Mouse (Mus musculus) embryo, embryonic 11 days (tissue): Measurements from ENCODE around the gene Clcn6.
A peak's percentile ranks its signal among the peaks of the same experiment; 100 is the strongest.

Source experiments
- DNase-seq: peaks from one replicate; pipeline ENCODE4 v3.0.0-alpha.2; 2015

Clcn6 gene

DNA sequence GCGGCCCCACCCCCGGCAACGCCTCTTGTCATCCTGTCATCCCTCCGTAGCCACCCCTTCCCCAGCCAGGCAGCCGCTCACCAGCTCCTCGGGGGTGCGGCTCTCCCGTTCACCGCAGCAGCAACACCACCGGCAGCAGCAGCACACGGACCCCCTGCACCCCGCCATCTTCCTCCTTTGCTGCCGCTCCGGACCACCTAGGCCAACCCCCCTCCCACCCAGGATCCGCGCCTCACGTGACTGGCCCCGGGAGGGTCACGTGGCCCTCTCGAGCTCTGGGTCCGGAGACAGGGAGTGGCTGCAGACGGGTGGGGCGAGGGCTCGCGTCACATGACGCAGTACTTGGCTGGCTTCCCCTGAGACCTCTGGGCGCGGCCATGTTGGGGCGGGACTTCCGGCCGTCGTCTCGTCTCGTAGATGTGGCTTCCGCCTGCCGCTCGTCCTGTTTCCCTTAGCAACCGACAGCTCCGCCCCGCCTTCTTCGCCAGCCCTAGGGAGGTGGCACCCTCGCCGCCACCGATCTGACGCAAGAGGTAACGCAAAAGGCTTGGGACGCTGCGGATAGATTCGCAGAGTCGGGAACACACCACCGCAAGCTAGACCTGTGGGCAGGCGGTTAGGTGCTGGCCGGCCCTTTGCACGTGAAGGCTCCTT, at the start of gene Clcn6, which contains the start of gene Mthfr:
Clcn6 (minus strand) TSS at position 222 of the 654 bp plus-strand sequence.
Mthfr (plus strand) TSS at position 478 of the 654 bp plus-strand sequence.
- DNase-seq, result peak; percentile 100

DNA sequence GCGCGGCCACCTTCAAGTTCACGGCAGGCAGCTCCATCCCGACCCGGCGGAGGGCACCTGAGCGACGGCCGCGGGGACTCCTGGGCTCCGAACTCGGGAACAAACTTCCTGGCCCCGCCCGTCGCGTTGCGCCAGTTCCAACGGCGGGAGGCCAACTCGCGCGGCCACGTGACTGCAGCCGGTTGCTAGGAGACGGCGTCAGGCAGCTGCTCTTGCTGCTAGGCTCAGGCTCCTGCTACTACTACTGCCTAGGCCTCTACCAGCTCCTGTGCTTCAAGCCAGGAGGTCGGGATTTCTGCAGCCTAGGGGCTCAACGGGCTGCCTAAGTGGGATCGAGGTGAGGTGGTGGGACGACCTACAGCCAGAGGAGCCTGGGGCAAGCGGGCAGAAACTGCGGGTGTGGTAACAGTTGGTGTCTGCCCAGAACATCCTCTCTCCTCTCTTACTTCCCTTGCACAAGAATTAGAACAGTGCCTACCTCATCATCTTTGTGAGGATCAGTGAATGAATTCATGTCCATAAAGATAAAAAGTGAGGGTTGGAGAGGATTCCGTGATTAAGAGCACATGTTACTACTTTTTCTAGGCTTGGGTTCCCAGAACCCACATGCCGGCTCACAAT, 49.4 kb upstream of the Clcn6 start, which contains the start of gene Agtrap:
Agtrap (minus strand) TSS at position 125 of the 621 bp plus-strand sequence.
- DNase-seq, result peak; percentile 97

DNA sequence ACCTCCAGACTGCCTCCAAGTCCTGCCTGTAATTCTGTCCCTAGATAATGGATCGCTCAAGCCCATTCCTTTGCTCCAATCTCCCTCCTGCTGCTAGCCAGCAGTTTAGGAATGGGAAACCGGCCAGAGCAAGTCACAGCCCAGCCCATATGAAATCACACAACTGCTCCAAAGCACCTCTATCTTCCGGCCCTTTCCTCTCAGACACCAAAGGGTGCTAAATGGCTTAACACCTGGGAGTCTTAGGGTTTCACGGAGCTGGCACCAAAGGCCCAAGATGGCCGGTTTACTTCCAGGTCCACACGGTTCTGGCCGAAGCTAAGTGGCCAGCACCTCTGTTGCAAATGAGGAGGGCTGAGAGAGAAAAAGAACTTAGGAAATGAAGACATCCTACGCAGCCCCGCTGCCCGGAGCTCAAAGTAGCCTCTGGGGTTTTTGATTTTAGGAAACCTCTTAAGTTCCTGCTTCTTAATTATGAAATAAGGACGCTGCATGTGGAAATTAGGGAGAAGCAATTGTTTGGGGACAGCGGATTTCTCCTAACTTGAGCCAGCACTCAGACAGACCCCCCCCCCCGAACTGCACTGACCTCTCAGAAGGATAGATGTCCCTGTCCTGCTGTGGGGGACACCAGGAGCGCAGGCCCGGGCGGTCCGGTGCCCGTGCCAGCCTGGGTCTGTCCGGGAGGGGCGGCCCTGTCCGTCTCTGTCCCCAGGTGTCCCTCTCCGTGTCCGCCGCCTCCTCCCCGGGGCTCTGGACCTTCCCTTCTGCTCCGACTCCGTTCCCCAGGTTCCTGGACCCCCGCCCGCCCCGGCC, 48.7 kb upstream of the Clcn6 start:
- peak; percentile 43 for DNase-seq

DNA sequence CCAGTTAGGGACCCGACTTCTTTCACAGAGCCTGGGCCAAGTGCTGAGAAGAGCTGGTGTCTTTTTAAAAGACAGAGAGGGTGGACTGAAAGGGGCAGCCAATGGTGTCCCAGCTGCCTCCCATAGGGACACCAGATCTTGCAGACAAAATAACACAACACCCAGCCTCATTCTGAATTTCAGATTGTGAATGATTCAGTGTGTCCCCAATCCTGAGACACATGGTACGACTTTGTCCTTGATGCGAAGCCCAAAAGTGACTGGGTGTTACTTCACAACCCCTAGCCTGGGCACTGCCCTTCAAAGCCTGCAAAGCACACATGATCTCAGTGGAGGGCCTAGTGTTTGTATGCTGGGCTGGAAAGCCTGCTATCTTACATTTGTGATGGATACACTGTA, 47.3 kb upstream of the Clcn6 start:
- no peak for DNase-seq

DNA sequence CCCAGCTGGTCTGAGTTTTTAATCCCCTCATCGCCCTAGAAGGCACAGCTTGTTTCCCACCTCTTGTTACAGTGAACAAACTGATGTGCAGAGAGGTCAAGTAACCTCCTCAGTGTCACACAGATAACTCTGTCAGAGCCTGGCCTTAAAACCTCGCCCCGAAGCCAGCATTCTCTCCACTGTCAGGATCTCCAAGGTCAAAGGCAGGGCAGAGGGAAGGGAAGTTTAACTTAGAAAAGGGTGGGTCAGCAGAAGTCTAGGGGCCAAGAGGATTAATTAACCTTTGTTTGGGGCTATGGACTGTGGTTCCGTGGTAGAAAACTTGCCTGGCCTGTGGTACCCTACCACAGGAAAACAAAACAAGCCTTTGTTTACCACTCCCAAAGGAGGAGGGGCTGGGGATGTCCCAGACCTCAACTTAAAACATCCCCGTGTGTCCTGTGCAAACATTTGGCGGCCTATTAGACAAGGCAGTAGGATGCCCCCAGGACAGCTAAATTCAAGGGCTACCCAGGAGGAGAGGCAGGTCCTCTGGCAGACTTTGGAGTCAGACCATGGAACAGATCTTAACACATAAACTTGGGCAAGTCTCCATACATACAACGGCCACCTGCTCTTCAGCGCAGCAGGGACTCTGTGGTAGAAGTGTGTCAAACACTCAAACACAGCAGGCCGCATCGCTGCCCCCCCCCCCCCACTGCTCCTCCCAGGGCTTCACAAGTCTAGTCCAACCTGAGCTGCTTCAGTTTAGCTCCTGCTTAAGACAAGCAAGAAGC, 46.7 kb upstream of the Clcn6 start:
- DNase-seq, result no peak

DNA sequence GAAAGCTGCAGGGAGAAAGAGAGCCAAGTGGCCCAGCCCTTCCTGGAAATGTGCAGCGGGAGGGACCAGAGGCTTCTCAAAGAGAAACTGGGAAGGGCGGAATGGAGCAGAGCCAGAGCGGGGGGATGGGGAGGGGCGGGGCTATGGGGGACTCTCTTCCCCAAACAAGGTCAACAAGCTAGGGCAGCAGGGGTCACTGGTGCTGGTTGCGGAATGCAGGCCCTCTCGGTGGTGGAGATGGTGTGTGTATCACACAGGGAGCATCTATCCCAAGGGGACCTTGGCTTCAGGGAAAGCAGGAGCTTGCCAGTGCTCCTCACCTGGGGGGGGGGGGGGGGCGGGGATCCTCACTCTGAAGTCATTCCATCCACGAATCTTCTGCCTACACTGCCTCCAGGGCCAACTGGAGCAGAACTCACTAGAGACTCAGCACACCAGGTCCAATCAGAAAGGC, 45.7 kb upstream of the Clcn6 start:
- peak; percentile 72 for DNase-seq

DNA sequence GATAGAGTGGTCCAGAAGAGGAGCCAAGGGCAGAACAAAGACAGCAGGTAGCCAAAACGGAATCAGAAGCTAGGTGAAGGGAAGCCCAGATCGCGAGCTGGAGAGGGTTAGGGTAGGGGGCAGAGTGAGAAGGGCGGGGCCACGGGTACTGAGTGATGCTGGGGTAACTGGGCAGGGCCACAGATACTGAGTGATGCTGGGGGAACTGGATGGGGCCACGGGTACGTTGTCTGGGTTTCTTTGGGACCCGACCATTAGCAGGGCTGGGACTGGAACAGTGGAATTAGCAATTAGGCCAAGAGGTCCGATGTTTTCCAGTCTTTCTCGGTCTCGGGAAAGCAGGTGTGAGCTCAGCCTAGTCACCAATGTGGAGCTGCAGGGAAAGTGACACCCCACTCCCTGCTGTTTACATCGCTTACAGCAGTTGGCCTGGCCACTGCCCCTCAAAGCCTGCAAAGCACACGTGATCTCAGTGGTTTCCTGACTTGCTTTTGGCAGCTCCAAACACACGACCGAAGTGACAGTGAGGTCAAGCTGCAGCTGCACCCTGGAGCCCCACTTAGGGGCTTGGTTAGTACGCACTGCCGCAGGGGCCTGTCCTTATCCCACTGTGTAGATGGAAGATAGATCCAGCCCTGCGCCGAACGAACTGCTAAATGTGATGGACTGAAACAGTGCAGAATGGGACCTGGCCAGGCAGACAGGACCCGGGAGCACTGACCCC, 44.7 kb upstream of the Clcn6 start:
- DNase-seq, result peak; percentile 34

DNA sequence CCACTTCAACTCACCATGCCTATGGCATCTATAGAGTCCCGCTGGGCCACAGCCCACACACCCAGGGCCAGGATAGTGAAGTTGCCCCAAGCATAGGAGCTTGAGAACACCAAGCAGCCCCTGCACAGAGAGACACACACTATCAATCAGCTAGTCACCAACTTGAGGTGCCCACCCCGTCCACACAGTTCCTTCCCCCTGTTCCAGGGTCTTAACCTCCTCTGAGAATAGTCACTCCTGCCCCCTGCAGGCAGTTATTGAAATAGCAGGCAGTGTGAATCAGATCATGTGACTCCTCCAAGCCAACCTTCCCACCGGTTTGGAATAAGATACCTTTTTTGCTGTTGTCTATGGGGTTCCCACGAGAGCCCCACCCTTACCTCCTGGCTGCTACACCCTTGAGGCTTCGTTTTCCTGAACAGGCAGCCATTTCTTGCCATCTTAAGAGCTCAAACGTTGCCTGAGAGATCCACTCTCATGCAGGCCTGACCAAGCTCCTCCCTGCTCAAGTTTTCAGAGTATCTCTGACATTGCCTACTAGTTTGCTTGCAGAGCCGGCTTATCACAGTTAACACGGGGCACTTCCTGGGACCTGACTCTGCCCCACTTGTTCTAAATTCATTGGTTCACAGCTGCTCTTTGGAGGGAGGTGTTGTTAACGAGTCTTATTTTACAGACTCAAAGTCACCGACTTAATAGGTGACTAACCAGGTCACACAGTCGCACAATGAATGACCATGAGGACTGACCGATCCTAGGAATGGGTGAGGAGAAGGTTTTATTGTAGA, 43.8 kb upstream of the Clcn6 start:
- peak; percentile 72 for DNase-seq

DNA sequence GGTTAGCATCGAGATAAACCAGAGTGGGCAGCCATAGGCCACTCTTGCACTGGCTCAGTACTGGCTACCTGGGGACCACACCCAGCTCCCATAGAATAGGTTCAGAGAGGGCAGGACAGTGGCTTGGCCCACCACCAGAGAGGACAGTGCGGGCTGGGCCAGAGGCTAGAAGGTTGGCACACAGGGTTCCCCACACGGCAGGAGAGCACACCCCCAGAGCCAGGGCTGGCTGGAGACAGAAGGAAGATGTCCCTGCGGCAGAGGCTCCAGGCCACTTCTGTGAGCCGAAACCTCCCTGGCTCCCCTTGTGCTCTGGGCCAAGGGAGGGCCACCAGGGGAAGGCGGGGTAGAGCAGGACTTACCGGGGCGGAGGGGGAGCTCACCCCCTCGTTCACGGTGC, 42.6 kb upstream of the Clcn6 start:
- DNase-seq, result no peak

DNA sequence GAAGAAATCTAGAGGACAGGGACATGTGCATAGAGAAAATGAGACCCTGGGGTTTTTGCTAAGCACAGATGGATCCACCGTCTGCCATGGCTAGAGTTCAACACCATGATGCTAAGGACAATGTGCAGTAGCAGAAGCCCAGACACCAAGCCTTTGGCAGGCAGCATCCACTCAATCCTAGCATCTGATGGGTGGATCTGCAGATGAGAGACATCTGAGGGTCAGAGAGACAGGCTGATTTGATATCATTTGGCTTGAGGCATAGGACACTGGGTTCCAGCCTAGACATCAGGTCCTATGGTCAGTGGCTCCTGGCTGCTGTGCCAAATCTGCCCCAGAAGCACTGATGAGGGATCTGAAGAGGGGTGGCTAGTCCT, 42.0 kb upstream of the Clcn6 start:
- no peak for DNase-seq

DNA sequence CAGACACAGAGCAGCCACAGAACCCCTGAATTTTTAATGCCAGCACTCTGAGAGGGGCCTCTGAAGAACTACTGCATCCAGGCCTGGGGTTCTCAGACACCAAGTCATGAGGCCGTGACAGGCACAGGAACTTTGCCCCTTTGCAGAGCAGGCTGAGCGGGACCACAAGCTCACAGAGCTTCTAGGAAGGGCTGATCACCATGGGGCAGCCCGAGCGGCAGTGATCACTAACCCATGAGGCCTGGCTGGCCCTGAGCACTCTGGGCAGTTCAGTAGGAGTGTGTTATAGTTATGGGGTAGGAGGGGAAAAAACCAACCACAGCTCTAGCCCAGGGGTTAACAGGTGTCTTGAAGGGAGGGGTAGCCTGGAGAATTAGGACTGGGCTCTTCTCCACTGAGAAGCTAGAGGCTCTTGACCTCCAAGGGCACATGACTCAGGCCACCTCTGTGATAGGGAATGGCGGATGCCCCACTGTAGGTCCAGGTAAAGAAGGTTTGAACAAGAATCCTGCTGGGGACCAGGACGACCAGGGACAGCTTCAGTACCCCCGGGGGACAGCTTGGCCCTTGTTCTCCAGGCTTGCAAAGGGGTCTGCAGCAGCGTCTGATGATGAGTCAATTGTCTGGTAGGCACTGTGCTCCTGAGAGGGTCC, 41.4 kb upstream of the Clcn6 start:
- no peak for DNase-seq

DNA sequence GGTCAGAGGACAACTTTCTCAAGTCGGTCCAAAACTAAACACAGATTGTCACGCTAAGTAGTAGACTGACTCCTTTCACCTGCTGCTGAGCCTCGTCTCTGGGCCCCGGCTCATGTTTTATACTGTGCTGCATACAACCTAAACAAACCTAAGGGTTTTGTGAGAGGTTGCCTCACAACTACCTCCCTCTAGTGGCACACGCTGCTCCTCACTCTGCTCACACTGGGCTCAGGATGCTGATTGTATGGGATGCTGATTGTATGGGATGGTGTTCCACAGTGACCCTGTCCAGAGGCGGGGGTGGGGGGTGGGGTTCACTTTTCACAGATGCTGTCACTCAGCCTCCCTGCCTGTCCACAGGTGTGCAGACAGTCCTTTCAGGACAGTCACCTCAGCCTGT, 40.6 kb upstream of the Clcn6 start:
- no peak for DNase-seq

DNA sequence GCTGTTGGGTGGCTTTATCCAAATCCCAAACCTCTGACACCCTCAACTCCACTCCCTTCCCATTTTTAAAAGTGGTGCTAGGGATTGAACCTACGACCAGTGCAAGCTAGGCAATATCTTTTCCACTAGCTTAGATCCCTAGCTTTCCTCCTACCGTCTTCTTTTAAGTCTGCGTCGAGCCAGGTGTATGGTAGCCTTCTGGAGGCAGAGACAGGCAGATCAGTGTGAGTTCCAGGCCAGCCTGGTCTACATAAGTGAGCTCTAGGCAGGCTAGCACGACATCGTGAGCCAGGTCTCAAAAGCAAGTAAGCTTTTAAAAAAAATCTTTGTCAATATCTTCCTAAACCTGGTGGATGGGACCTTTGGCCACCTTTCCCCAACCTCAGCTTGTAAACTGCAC, 37.3 kb upstream of the Clcn6 start:
- DNase-seq, result no peak

DNA sequence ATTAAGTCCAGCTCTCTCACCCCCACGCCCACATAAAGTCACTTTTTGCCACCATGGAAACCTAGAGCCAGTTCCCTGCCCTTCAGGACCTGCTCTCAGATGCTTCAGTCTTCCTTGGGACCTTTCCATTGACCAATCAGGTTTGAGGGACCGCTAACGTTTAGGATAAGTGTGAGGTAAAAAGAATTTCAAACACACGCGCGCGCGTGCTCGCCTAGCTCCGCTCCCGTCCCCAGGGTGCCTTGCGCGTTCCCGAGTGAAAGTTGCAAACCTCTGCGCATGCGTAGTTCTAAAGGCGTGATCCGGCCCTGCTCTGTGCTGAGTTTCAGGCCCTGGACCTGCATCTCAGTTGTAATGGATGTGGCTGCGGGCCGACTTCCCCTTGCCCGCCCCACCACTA, 36.6 kb upstream of the Clcn6 start:
- DNase-seq, result peak; percentile 87

DNA sequence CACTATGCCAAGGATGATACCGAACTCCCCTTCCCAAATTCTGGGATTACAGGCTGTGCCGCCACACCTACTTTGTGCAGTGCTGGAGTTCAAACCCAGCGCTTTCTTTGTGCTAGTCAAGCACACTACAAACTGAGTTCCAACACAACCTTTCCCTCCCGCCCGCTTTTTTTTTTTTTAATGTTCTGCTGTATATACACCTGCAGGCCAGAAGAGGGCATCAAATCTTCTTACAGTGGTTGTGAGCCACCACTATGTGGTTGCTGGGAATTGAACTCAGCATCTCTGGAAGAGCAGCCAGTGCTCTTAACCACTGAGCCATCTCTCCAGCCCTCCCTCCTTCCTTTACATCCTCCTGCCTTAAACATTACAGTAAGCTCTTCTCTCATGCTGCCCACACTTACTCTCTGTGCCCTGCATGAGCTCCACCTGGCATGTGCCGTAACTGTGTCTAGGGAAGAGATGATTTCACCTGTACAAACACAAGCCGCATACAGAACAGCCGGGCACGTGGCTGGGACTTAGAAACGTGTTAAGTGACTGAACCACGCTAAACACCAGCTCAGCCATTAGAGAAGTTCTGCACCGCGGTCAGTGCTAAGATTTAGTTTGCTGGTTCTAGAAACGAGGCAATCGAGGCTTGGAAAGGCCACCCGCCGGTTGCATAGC, 36.0 kb upstream of the Clcn6 start:
- peak; percentile 68 for DNase-seq

DNA sequence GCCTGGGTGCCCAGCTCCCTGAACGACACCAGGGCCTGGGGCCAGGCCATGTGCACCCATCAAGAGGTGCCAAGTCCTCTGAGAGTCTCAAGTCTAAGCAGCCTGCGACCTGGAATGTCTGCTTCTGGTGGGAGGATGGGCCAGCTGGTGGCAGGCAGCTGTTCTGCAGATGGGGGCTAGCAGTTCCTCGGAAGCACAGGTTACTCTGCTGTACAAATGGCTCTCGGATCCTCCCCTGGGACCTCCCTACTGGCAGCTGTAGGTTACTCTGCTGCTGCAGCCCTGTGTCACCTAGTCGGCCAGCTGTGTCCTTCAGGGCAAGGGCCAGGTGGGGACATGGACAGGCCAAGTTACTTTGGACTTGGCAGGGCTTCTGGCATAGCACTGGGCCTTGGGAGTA, 32.9 kb upstream of the Clcn6 start:
- no peak for DNase-seq

DNA sequence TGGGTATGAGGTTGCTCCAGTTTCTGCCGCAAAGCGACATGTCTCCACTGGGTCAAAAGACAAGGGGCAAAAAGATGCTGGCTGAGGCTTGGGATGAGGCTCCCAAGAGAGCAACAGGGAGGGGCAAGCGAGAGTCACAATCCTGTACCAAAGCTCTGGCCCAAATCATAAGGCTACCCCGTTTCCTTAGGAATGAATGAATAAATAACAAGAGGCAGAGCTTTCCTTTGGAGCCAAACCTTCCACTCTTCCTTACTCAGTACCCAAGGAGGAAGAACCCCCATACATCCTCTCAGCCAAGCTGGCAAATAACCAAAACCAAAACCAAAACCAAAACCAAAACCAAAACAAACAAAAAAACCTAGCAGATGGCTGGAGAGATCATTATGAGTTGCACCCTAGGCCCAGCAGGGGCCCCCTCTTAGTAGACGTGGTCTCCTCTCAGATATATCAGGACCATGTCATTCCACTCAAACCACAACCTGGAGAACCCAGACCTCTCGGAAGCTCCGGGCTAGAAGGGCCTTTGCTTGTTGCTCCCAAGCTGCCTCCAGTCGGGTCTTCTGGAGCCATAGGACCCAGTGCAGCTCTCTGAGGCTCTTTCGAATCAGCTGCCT, 31.1 kb upstream of the Clcn6 start:
- DNase-seq, result no peak

DNA sequence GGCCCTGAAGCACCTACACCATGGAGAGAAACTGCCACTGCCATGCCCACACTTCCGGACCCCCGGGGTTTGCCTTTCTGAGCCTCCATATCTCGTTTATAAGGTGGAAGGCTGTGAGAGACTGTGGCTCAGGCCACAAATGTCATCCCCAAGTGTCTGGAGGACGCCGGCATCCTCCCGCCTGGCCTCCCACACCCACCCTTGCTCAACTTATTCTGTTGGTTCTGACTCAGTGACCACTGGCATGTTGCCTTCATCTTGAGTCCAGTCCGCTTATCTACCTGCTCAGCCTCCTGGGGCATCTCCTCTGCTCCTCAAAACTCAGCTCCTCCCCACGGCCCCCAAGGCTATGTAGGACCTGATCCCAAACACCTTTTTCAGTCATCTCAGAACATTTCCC, 28.7 kb upstream of the Clcn6 start:
- DNase-seq, result no peak

DNA sequence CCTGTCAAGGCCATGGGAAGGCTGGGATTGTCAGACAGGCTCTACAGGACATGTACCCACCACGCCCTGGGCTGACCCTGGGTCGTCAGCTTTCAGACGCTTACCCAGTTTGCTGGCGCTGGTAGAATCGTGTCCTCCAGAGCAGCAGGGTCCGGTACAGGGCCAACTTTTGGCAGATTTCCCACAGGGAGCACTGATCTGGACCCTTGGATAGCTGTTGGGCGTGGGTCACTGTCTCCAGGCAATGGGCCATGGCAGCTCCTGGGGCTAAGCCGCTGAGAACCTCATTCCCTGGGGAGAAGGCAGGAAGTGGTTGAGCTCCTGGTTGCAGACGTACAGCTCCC, 27.8 kb upstream of the Clcn6 start:
- no peak for DNase-seq
